Mouse (Mus musculus): ENCODE measurements around the gene C1qbp. TPM values are rescaled to one million over a fixed set of nuclear protein-coding genes. Genes with fewer than 3 reads are reported as not detected.

Gene C1qbp
- polyA plus RNA-seq, 1 experiment = 22.1 TPM

- no peaks in the 10 kb centered on the region for H3K36me3 ChIP-seq (ENCODE audit: control insufficient read depth, insufficient read depth, low read length)
- no peak for TF ChIP-seq POLR2A (IDR thresholded peaks at IDR 0.05; ENCODE audit: control insufficient read depth, low read depth, low read length)
- TF ChIP-seq CTCF (IDR thresholded peaks at IDR 0.05; ENCODE audit: control insufficient read depth, insufficient read depth, insufficient replicate concordance, low read depth, low read length) = no peak
- peaks cover 2% of the 10 kb centered on the region; the same call in 1 of the 2 replicates for H3K4me1 ChIP-seq (ENCODE audit: control insufficient read depth, insufficient read depth, low read length)
- H3K4me3 ChIP-seq (ENCODE audit: control insufficient read depth, low read depth, low read length) = no peak overlapping the region
- no peak overlapping the region for H3K27ac ChIP-seq (ENCODE audit: control insufficient read depth, insufficient read depth, low read depth, low read length)
- no peaks in the 10 kb centered on the region for H3K27me3 ChIP-seq (ENCODE audit: control insufficient read depth, insufficient read depth, low read length)
Observed at GRCm38 (mm10) chr11:71017051-71017450, 34.2 kb upstream of the C1qbp start.

- no peak for TF ChIP-seq POLR2A (IDR thresholded peaks at IDR 0.05; ENCODE audit: control insufficient read depth, low read depth, low read length)
- TF ChIP-seq CTCF (IDR thresholded peaks at IDR 0.05; ENCODE audit: control insufficient read depth, insufficient read depth, insufficient replicate concordance, low read depth, low read length) = no peak
- no peaks in the 10 kb centered on the region for H3K36me3 ChIP-seq (ENCODE audit: control insufficient read depth, insufficient read depth, low read length)
- no peaks in the 10 kb centered on the region for H3K27me3 ChIP-seq (ENCODE audit: control insufficient read depth, insufficient read depth, low read length)
- H3K4me3 ChIP-seq (ENCODE audit: control insufficient read depth, low read depth, low read length) = no peak overlapping the region
- no peaks in the 10 kb centered on the region for H3K4me1 ChIP-seq (ENCODE audit: control insufficient read depth, insufficient read depth, low read length)
- no peak overlapping the region for H3K27ac ChIP-seq (ENCODE audit: control insufficient read depth, insufficient read depth, low read depth, low read length)
Observed at GRCm38 (mm10) chr11:71012743-71013142, 29.9 kb upstream of the C1qbp start.

DNA sequence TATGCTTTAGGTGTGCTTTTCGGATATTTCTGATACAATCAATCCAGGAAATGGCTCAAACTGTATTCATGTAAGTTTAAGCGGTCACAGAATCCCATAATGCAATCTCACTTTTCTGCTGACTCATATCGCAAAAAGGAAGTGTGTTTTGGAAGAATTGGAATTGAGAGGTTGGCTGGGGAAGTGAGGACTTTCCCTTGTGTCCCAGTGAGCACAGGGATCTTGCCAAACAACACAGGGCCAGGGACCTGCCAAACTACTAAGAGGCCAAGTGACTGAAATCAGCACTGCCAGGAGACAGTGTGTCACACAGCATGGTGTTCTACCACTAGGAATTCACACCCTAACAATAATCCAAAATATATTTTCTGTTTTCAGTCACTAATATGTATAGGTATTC is 25.5 kb upstream of the C1qbp start:
- peaks cover 4% of the 10 kb centered on the region for H3K4me1 ChIP-seq (ENCODE audit: control insufficient read depth, insufficient read depth, low read length)
- no peak overlapping the region for H3K4me3 ChIP-seq (ENCODE audit: control insufficient read depth, low read depth, low read length)
- no peaks in the 10 kb centered on the region for H3K27me3 ChIP-seq (ENCODE audit: control insufficient read depth, insufficient read depth, low read length)
- no peaks in the 10 kb centered on the region for H3K36me3 ChIP-seq (ENCODE audit: control insufficient read depth, insufficient read depth, low read length)
- H3K27ac ChIP-seq (ENCODE audit: control insufficient read depth, insufficient read depth, low read depth, low read length) = no peak overlapping the region; the same call in 1 of the 2 replicates
- TF ChIP-seq CTCF (IDR thresholded peaks at IDR 0.05; ENCODE audit: control insufficient read depth, insufficient read depth, insufficient replicate concordance, low read depth, low read length) (no peak), POLR2A (IDR thresholded peaks at IDR 0.05; ENCODE audit: control insufficient read depth, low read depth, low read length) (no peak)

DNA sequence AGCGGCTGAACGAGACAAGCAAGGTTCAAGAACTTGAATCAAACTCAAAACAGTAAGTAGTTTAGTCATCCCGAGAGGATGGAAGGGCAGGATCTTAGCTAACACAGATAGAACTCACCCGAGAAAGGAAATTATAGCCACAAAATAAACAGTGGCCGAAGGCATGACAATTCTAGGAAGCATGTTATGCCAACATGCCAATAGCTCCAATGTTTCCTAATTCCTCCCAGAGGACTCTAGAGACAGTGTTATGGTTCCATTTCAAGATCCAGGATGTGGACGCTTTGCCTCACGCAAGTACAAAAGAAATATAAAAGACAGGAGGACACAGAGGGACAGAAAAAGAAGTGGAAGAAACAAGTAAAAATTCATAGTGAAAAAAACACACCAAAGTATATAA is 25.0 kb upstream of the C1qbp start:
- Histone ChIP-seq H3K36me3 (ENCODE audit: control insufficient read depth, insufficient read depth, low read length) (no peaks in the 10 kb centered on the region), H3K4me1 (ENCODE audit: control insufficient read depth, insufficient read depth, low read length) (peaks cover 9% of the 10 kb centered on the region), H3K27ac (ENCODE audit: control insufficient read depth, insufficient read depth, low read depth, low read length) (peak overlapping the region; percentile 32; the same call in 1 of the 2 replicates), H3K27me3 (ENCODE audit: control insufficient read depth, insufficient read depth, low read length) (no peaks in the 10 kb centered on the region), H3K4me3 (ENCODE audit: control insufficient read depth, low read depth, low read length) (no peak overlapping the region)
- TF ChIP-seq CTCF (IDR thresholded peaks at IDR 0.05; ENCODE audit: control insufficient read depth, insufficient read depth, insufficient replicate concordance, low read depth, low read length) (no peak), POLR2A (IDR thresholded peaks at IDR 0.05; ENCODE audit: control insufficient read depth, low read depth, low read length) (no peak)

GRCm38 (mm10) chr11:71007026-71007425 is 24.2 kb upstream of the C1qbp start:
- H3K27me3 ChIP-seq (ENCODE audit: control insufficient read depth, insufficient read depth, low read length) = no peaks in the 10 kb centered on the region
- no peak overlapping the region for H3K4me3 ChIP-seq (ENCODE audit: control insufficient read depth, low read depth, low read length)
- H3K4me1 ChIP-seq (ENCODE audit: control insufficient read depth, insufficient read depth, low read length) = peaks cover 10% of the 10 kb centered on the region
- TF ChIP-seq POLR2A (IDR thresholded peaks at IDR 0.05; ENCODE audit: control insufficient read depth, low read depth, low read length) (no peak), CTCF (IDR thresholded peaks at IDR 0.05; ENCODE audit: control insufficient read depth, insufficient read depth, insufficient replicate concordance, low read depth, low read length) (no peak)
- H3K36me3 ChIP-seq (ENCODE audit: control insufficient read depth, insufficient read depth, low read length) = no peaks in the 10 kb centered on the region
- no peak overlapping the region for H3K27ac ChIP-seq (ENCODE audit: control insufficient read depth, insufficient read depth, low read depth, low read length)

GRCm38 (mm10) chr11:71005046-71005445 is 22.2 kb upstream of the C1qbp start:
- no peak overlapping the region for H3K27ac ChIP-seq (ENCODE audit: control insufficient read depth, insufficient read depth, low read depth, low read length)
- TF ChIP-seq CTCF (IDR thresholded peaks at IDR 0.05; ENCODE audit: control insufficient read depth, insufficient read depth, insufficient replicate concordance, low read depth, low read length) = no peak
- TF ChIP-seq POLR2A (IDR thresholded peaks at IDR 0.05; ENCODE audit: control insufficient read depth, low read depth, low read length) = no peak
- no peaks in the 10 kb centered on the region for H3K36me3 ChIP-seq (ENCODE audit: control insufficient read depth, insufficient read depth, low read length)
- no peaks in the 10 kb centered on the region for H3K27me3 ChIP-seq (ENCODE audit: control insufficient read depth, insufficient read depth, low read length)
- H3K4me1 ChIP-seq (ENCODE audit: control insufficient read depth, insufficient read depth, low read length) = peaks cover 10% of the 10 kb centered on the region
- H3K4me3 ChIP-seq (ENCODE audit: control insufficient read depth, low read depth, low read length) = no peak overlapping the region

DNA sequence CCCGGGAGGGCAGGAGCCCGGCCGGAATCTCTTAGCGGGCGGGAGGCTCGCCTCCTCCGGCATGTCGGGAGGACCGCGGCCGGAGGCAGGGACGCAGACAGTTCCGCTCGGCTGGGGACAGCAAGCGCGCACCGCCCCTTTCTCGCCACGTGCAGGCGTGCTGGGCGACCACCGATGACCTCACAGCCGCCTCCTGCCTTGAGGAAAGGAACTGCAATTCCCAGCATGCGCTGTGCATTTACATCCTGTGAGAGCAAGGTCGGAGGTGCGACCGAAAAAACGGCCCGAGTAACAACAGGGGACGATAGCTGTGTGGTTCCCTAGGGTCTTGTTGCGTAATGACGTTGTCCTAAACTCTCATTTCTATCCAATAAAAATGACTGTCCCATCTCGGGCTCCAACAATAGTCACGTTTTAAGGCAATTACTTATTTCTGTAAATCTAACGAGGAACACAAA is 21.5 kb upstream of the C1qbp start, which contains the start of gene Dhx33:
Dhx33 (minus strand) TSS at position 122 of the 458 bp plus-strand sequence.
- Histone ChIP-seq H3K27ac (ENCODE audit: control insufficient read depth, insufficient read depth, low read depth, low read length) (peak within 1 kb of the TSS; percentile 79), H3K36me3 (ENCODE audit: control insufficient read depth, insufficient read depth, low read length) (peaks cover under 1% of the 10 kb centered on the region; the same call in 1 of the 2 replicates), H3K4me1 (ENCODE audit: control insufficient read depth, insufficient read depth, low read length) (peaks cover 10% of the 10 kb centered on the region)

More for the DNA sequence above, 21.5 kb upstream of the C1qbp start, which contains the start of gene Dhx33:
- Histone ChIP-seq H3K27me3 (ENCODE audit: control insufficient read depth, insufficient read depth, low read length) (no peaks in the 10 kb centered on the region), H3K4me3 (ENCODE audit: control insufficient read depth, low read depth, low read length) (peak within 1 kb of the TSS; percentile 97)
- peak; percentile 22; the same call in 1 of the 2 replicates for TF ChIP-seq CTCF (IDR thresholded peaks at IDR 0.05; ENCODE audit: control insufficient read depth, insufficient read depth, insufficient replicate concordance, low read depth, low read length)
- TF ChIP-seq POLR2A (IDR thresholded peaks at IDR 0.05; ENCODE audit: control insufficient read depth, low read depth, low read length) = peak; percentile 75
